Mouse (Mus musculus): Measurements from ENCODE around the gene Per2.

The Per2 gene

GRCm38 (mm10) chr1:91458223-91458861 is 782 bp downstream of the Per2 start:
- peak; percentile 82 for DNase-seq (ENCODE audit: inconsistent ontology term)

- no peak for DNase-seq (ENCODE audit: inconsistent ontology term)
Measured at GRCm38 (mm10) chr1:91457698-91458097, 1.4 kb downstream of the Per2 start.

DNA sequence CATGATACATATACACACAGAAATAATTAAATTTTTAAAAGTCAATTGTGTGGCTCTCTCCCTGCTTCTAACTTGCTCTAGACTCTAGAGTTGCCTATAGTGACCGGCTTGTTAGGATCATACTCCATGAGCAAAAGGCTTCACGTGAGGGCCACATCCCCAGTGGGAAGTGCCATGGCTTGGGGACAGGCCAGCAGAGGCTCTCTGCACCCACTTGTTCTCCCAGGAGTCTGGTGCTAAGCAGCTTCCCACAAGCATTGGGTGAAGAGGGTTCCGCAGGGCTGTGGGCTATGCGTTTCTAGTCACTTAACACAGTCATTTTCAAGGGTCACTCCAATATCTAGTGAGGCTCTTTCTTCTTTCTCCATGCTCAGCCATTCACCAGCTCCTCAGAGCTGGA is 2.0 kb downstream of the Per2 start:
- DNase-seq (ENCODE audit: inconsistent ontology term) = no peak

- DNase-seq (ENCODE audit: inconsistent ontology term) = peak; percentile 79
Measured at GRCm38 (mm10) chr1:91456301-91456801, 2.8 kb downstream of the Per2 start.

DNA sequence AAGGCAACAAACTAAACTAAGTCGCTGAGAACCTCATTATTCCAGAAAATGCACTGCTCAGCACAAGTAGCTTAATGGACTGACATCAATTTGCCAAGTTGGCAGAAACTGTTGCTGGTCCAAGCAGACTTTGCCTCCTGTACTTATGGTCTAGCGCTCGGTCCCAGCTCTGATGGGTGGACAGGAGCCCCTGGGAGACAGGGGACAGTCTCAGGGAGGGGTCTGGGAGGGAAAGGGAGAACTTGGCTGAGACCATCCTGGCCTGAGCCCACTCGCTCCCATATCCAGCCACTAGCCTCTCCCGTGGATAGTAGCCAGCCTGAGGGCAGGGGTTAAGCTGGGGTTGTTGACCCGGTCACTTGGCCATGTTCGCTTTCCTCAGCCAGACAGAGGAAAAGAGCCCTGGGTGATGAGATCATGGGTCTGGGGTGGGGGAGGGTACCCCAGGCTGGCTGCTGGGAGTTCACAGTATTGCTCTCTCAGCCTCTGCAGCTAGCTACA is 3.4 kb downstream of the Per2 start:
- DNase-seq (ENCODE audit: inconsistent ontology term) = peak; percentile 82

DNA sequence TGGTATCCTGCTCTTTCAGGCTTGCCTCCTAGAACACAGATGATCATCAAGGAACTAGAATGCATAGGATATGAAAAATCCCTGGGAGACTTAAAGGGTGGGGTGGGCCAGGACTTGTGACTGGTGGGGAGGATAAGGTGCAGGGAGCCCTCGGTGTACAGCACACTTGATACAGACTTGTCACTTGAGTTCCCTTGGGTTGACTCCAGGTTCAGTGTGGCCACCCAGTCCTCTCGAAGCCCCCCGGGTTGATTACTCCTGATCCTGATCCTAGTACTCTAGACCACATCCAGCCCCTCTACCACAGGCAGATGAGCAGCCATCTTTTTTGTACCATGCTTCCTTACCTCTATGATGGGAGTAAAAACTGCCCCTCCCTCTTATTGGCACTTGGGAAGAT is 4.2 kb downstream of the Per2 start:
- DNase-seq (ENCODE audit: inconsistent ontology term) = no peak

GRCm38 (mm10) chr1:91454366-91454765 is 4.8 kb downstream of the Per2 start:
- DNase-seq (ENCODE audit: inconsistent ontology term) = no peak

DNA sequence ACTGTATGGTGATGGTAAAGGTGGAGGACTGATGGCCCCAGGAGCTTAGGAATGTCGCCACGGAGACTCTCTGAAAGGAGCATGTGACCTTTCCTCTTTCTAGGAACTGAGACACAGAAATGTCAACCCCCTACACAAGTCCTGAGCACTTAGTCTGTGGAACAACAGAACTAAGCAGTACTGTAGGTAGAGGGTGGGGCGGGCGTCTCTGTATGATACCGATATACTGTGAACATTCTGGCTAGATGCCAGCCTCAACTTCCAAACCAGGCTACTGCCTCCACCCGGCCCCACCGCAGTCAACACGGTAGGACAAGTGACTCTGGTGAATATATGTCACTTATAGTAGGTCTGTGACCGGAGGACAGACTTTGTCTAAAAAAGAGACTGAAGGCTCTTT is 5.2 kb downstream of the Per2 start:
- DNase-seq (ENCODE audit: inconsistent ontology term) = no peak

DNA sequence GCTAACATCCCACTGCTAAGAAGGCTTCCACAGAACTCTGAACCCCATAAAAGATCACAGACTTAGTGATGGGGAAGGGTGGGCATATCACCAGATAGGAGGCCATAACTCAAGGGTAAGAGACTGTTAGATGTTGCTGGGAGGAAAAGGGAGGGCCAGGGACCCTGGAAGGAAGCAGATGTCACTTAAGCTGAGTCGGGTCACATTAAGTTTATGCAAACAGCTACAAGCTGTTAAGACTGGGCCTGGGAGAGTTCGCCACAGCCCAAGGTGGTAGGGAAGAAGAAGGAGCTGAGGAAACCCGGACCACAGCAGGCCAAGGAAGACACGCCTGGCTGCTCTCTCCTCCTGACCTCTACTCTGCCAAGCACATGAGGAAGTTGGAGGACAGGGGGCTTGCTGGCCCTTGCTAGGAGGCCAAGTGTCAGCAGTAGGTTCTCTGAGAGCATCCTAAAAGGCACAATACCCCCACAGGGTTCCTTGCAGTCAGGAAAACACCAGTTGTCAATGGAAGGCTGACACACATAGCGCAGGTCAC is 7.5 kb downstream of the Per2 start:
- DNase-seq (ENCODE audit: inconsistent ontology term) = no peak

DNA sequence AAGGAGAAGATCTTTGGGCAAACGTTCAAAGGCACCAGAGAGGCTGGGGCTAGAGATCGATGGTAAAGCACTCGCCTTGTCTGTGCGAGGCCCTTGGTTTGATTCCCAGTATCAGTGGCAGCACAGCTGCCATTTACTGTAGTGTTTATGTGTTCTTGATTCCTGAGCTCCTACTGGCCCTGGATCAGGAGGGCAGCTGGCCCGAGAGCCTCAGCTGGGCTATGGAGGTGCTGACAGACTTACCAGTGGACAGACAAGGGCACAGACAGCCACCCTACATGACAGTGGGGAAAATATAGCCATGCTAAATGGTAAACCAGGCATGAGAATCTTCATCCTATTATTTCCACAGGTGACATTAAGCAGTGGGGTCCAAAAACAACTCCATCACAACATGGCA is 8.3 kb downstream of the Per2 start:
- no peak for DNase-seq (ENCODE audit: inconsistent ontology term)

DNA sequence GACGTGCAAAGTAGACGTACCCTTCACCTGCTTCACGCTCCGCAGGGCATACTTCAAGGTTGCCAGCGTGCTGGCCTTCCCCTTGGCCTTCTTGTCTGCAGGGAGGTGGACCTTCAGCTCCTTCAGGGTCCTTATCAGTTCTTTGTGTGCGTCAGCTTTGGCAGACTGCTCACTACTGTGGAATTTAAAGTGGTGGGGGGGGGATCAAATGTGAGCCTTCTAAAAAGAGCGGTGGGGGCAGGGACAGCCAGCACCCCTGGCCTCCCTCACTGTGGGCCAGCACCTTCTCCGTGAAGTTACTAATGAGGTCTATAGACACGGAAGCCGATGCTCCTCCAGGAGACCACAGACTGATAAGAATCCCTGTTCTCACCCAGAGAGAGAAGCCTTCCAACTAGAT is 10.4 kb downstream of the Per2 start:
- DNase-seq (ENCODE audit: inconsistent ontology term) = no peak

- DNase-seq (ENCODE audit: inconsistent ontology term) = no peak
Measured at GRCm38 (mm10) chr1:91446511-91446910, 12.6 kb downstream of the Per2 start.

GRCm38 (mm10) chr1:91446060-91446459 is 13.1 kb downstream of the Per2 start:
- no peak for DNase-seq (ENCODE audit: inconsistent ontology term)

GRCm38 (mm10) chr1:91444841-91445830 is 14.0 kb downstream of the Per2 start:
- no peak for DNase-seq (ENCODE audit: inconsistent ontology term)

DNA sequence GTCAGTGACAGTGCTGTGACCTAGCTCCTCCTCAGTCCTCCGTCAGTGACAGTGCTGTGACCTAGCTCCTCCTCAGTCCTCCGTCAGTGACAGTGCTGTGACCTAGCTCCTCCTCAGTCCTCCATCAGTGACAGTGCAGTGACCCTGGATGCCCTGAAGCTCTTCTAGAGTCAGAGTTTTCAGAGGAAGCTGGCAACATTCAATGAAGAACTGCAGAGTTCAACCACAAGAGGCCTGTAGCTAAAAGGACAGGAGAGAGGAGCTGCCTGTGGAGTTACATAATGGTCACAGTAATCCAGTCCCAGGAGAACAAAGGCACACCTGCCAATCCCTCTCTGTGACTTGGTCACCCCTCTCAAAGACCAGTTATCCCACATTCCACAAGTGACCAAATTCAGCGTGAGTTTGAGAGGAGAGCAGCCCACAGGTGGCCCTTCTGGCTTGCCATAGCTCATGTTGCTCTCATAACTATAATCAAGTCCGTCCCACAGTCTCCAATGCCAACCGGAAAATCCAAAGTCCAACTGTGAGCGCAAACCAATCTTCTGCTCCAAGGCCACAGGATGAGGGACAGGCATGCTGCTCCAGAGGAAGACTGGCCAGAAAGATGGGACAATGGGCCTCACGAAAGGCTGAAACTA is 16.7 kb downstream of the Per2 start:
- no peak for DNase-seq (ENCODE audit: inconsistent ontology term)

GRCm38 (mm10) chr1:91441855-91442254 is 17.3 kb downstream of the Per2 start:
- DNase-seq (ENCODE audit: inconsistent ontology term) = no peak

GRCm38 (mm10) chr1:91439776-91440175 is 19.3 kb downstream of the Per2 start:
- DNase-seq (ENCODE audit: inconsistent ontology term) = no peak

- no peak for DNase-seq (ENCODE audit: inconsistent ontology term)
Measured at GRCm38 (mm10) chr1:91437573-91437972, 21.6 kb downstream of the Per2 start.

GRCm38 (mm10) chr1:91437083-91437400 is 22.1 kb downstream of the Per2 start:
- DNase-seq (ENCODE audit: inconsistent ontology term) = no peak

- DNase-seq (ENCODE audit: inconsistent ontology term) = peak; percentile 69
Measured at GRCm38 (mm10) chr1:91436380-91437082, 22.6 kb downstream of the Per2 start.

GRCm38 (mm10) chr1:91435606-91436130 is 23.5 kb downstream of the Per2 start:
- no peak for DNase-seq (ENCODE audit: inconsistent ontology term)
